Mouse (Mus musculus) CH12.LX (cell line): ENCODE results near the gene Cfap126. TPM values are rescaled to one million over a fixed set of nuclear protein-coding genes. Genes with fewer than 3 reads are reported as not detected.

Experiments used
- DNase-seq: peaks from one replicate; pipeline ENCODE4 v3.0.0-alpha.2; 2013; ENCODE audit errors: extremely low read depth
- H3K27ac ChIP-seq: 2 replicates; pipeline ENCODE4 v1.5.1; 2012; ENCODE audit warnings: low read depth, mild to moderate bottlenecking, control low read depth, moderate library complexity; ENCODE audit not compliant: insufficient read depth
- H3K27me3 ChIP-seq: replicated peaks from 2 replicates; pipeline ENCODE3; 2012; ENCODE audit warnings: inconsistent platforms
- H3K36me3 ChIP-seq, 2 experiments: replicated peaks in 1 of 2; 2 replicates each; pipeline versions ENCODE3 to v1.6.1; 2012; ENCODE audit warnings: inconsistent platforms in 1 of 2, low read length in 1 of 2, mild to moderate bottlenecking in 1 of 2, mixed read lengths in 1 of 2, moderate library complexity in 1 of 2; ENCODE audit not compliant: control insufficient read depth in 1 of 2, insufficient read depth in 1 of 2
- H3K4me1 ChIP-seq, 2 experiments: 2 replicates each; pipeline ENCODE4 v1.6.1; 2012; ENCODE audit warnings: inconsistent platforms in 1 of 2, moderate library complexity in 1 of 2; ENCODE audit not compliant: insufficient read depth in 2 of 2, control insufficient read depth in 1 of 2
- H3K4me2 ChIP-seq: 2 replicates; pipeline ENCODE4 v1.6.1; 2012; ENCODE audit warnings: low read depth, mild to moderate bottlenecking, control low read depth; ENCODE audit not compliant: poor library complexity, insufficient read depth, severe bottlenecking
- H3K4me3 ChIP-seq, 3 experiments: fragments of 150-350 bp in 1 of 3; sonication (generic) in 1 of 3; replicated peaks in 1 of 3; 2 replicates each; pipeline versions ENCODE3 to v1.5.1; 2011 to 2012; ENCODE audit warnings: low read depth in 2 of 3, low read length in 2 of 3, mild to moderate bottlenecking in 2 of 3, moderate library complexity in 2 of 3, control low read depth in 1 of 3, improper control_type of control experiment in 1 of 3, inconsistent platforms in 1 of 3, mixed read lengths in 1 of 3; ENCODE audit not compliant: poor library complexity in 1 of 3
- H3K79me2 ChIP-seq: replicated peaks from 2 replicates; pipeline ENCODE4 v1.6.1; 2012; ENCODE audit warnings: mild to moderate bottlenecking, moderate library complexity; ENCODE audit not compliant: control insufficient read depth, poor library complexity, insufficient read depth, severe bottlenecking; ENCODE audit errors: extremely low read depth
- H3K9ac ChIP-seq: 2 replicates; pipeline ENCODE4 v1.6.1; 2012; ENCODE audit warnings: low read depth, mild to moderate bottlenecking, control low read depth, moderate library complexity; ENCODE audit not compliant: insufficient read depth
- H3K9me3 ChIP-seq: replicated peaks from 2 replicates; pipeline ENCODE3; 2012; ENCODE audit warnings: low read length, inconsistent platforms, mixed read lengths
- BHLHE40 ChIP-seq: IDR thresholded peaks from 2 replicates; pipeline ENCODE4 v1.6.1; 2011; ENCODE audit warnings: mild to moderate bottlenecking, low read depth, low read length, improper control_type of control experiment
- CHD2 ChIP-seq: IDR thresholded peaks from 2 replicates; pipeline ENCODE4 v1.6.1; 2011; ENCODE audit warnings: low read length, improper control_type of control experiment
- CTCF ChIP-seq, 2 experiments: IDR thresholded peaks in 1 of 2; conservative IDR thresholded peaks in 1 of 2; 2 replicates each; pipeline ENCODE4 v1.5.1; 2011 to 2012; ENCODE audit warnings: low read depth in 2 of 2, low read length in 2 of 2, improper control_type of control experiment in 1 of 2, inconsistent platforms in 1 of 2, mild to moderate bottlenecking in 1 of 2, moderate library complexity in 1 of 2
- E2F4 ChIP-seq: IDR thresholded peaks from 2 replicates; pipeline ENCODE4 v1.6.1; 2011; ENCODE audit warnings: low read depth, low read length, improper control_type of control experiment; ENCODE audit not compliant: insufficient replicate concordance
- HCFC1 ChIP-seq: IDR thresholded peaks from 2 replicates; pipeline ENCODE4 v1.6.1; 2012; ENCODE audit warnings: low read depth, mild to moderate bottlenecking, inconsistent platforms, low read length, improper control_type of control experiment
- IRF4 ChIP-seq: IDR thresholded peaks from 2 replicates; pipeline ENCODE4 v1.6.1; 2014; ENCODE audit warnings: low read depth, mild to moderate bottlenecking, inconsistent platforms, low read length, improper control_type of control experiment
- MAFK ChIP-seq: IDR thresholded peaks from 2 replicates; pipeline ENCODE4 v1.6.1; 2011; ENCODE audit warnings: low read length, improper control_type of control experiment; ENCODE audit not compliant: insufficient replicate concordance
- MAZ ChIP-seq: IDR thresholded peaks from 2 replicates; pipeline ENCODE4 v1.6.1; 2012; ENCODE audit warnings: low read depth, mild to moderate bottlenecking, inconsistent platforms, low read length, improper control_type of control experiment, moderate library complexity
- MXI1 ChIP-seq: IDR thresholded peaks from 2 replicates; pipeline ENCODE4 v1.6.1; 2011; ENCODE audit warnings: mild to moderate bottlenecking, low read depth, low read length, improper control_type of control experiment
- NELFE ChIP-seq: IDR thresholded peaks from 2 replicates; pipeline ENCODE4 v1.6.1; 2011; ENCODE audit warnings: low read depth, low read length, improper control_type of control experiment
- PAX5 ChIP-seq: IDR thresholded peaks from 2 replicates; pipeline ENCODE4 v1.6.1; 2012; ENCODE audit warnings: low read length, inconsistent platforms, mixed read lengths
- POLR2AphosphoS2 ChIP-seq: IDR thresholded peaks from 2 replicates; pipeline ENCODE4 v1.6.1; 2011; ENCODE audit warnings: low read depth, low read length, improper control_type of control experiment
- RAD21 ChIP-seq: IDR thresholded peaks from 2 replicates; pipeline ENCODE4 v1.6.1; 2011; ENCODE audit warnings: low read depth, mild to moderate bottlenecking, low read length, improper control_type of control experiment, moderate library complexity
- SIN3A ChIP-seq: IDR thresholded peaks from 2 replicates; pipeline ENCODE4 v1.6.1; 2012; ENCODE audit warnings: low read length, improper control_type of control experiment, inconsistent platforms
- TCF12 ChIP-seq: IDR thresholded peaks from 2 replicates; pipeline ENCODE4 v1.6.1; 2014; ENCODE audit warnings: low read depth, mild to moderate bottlenecking, inconsistent platforms, low read length, improper control_type of control experiment
- USF1 ChIP-seq: IDR thresholded peaks from 2 replicates; pipeline ENCODE4 v1.6.1; 2014; ENCODE audit warnings: low read depth, mild to moderate bottlenecking, inconsistent platforms, low read length, improper control_type of control experiment
- dilution Hi-C: fragments of 300-500 bp; cut with MboI; formaldehyde crosslinking; loops from 2 replicates; pipeline ENCODE4 v1.14.3; 2020; ENCODE audit warnings: low sequenced_read_pairs; ENCODE audit not compliant: extremely low pct_unique_long_range_greater_than_20kb, extremely low pct_ligation_motif_present
- in situ Hi-C: fragments of 300-500 bp; cut with MboI; formaldehyde crosslinking; loops from 3 replicates; pipeline ENCODE4 v1.14.3; 2019; ENCODE audit warnings: low sequenced_read_pairs, low pct_ligation_motif_present, low pct_unique_long_range_greater_than_20kb, mixed read lengths
- polyA plus RNA-seq: library from polyadenylated mRNA; unstranded; fragments of >175 nt; gene quantifications from 2 replicates; pipeline ENCODE4 v1.2.1, GENCODE M21; 2012; ENCODE audit warnings: low read depth; ENCODE audit not compliant: insufficient read length
- total RNA-seq, 2 experiments: library from RNA; depleted of rRNA; stranded (reverse); fragments of 300-350 nt in 1 of 2; fragments of >200 nt in 1 of 2; gene quantifications; 2 replicates each; pipeline ENCODE4 v1.2.3; 2012 to 2014

The Cfap126 gene
- total and polyA plus RNA-seq, 3 experiments = 0.79 to 3.4 (median 2.0) TPM

DNA sequence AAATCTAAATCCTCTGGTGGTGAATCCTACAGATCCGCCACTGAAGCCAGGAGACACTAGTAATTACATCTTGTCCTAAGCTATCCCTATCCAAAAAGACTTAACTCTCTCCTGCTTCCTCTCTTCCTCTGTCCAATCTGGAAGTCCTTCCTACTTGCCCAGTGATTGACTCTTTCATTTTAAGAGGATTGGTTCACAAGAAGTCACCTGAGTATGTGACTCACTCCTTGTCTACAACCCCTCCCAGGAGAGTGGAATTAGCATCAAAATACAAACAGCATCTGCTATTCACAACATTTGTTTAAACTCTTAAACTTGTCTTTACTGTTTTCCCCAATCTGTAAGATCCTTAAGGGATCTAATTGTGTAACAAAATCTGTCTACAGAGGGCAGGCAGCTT is 23.8 kb upstream of the Cfap126 start:
- H3K4me3 ChIP-seq = no peak overlapping the region
- H3K36me3 ChIP-seq = no peaks in the 10 kb centered on the region
- H3K27me3 ChIP-seq = no peaks in the 10 kb centered on the region
- H3K9ac ChIP-seq = no peak overlapping the region
- H3K4me1 ChIP-seq = peaks cover under 1 to 2% of the 10 kb centered on the region in 2 experiments; a peak in 2 of 4 replicates
- peaks cover 3% of the 10 kb centered on the region for H3K9me3 ChIP-seq
- no peak for DNase-seq
- H3K27ac ChIP-seq = no peak overlapping the region
- TF ChIP-seq CHD2 = no peak
- no peak for TF ChIP-seq MAZ
- TF ChIP-seq HCFC1 = no peak
- TF ChIP-seq MAFK = no peak
- in situ Hi-C loops = no loop called here
- no peak overlapping the region for H3K4me2 ChIP-seq
- dilution Hi-C loops = no loop called here
- no peaks in the 10 kb centered on the region for H3K79me2 ChIP-seq

GRCm38 (mm10) chr1:171090761-171091160 is 23.0 kb upstream of the Cfap126 start:
- in situ Hi-C loops = no loop called here
- H3K4me3 ChIP-seq = no peak overlapping the region
- peaks cover under 1% of the 10 kb centered on the region for H3K9me3 ChIP-seq
- no peaks in the 10 kb centered on the region for H3K36me3 ChIP-seq
- H3K79me2 ChIP-seq = no peaks in the 10 kb centered on the region
- H3K27ac ChIP-seq = no peak overlapping the region
- H3K4me1 ChIP-seq = peaks cover 3 to 4% of the 10 kb centered on the region in 2 experiments; a peak in 2 of 4 replicates
- H3K27me3 ChIP-seq = no peaks in the 10 kb centered on the region
- dilution Hi-C loops = no loop called here
- no peak overlapping the region for H3K9ac ChIP-seq
- H3K4me2 ChIP-seq = no peak overlapping the region
- DNase-seq = no peak
- TF ChIP-seq TCF12 = no peak
- no peak for TF ChIP-seq MAZ
- no peak for TF ChIP-seq USF1
- no peak for TF ChIP-seq E2F4
- TF ChIP-seq MXI1 = no peak
- no peak for TF ChIP-seq CTCF (conservative IDR thresholded peaks at IDR 0.05 in 1 of 2, IDR thresholded peaks at IDR 0.05 in 1 of 2; ENCODE audit: low read depth in 2 of 2, low read length in 2 of 2)

GRCm38 (mm10) chr1:171094424-171094823 is 19.3 kb upstream of the Cfap126 start:
- no peak overlapping the region for H3K27ac ChIP-seq
- H3K4me1 ChIP-seq = peaks cover 3 to 4% of the 10 kb centered on the region in 2 experiments; a peak in 2 of 4 replicates
- DNase-seq = no peak
- no peak overlapping the region for H3K4me3 ChIP-seq
- no peak overlapping the region for H3K4me2 ChIP-seq
- TF ChIP-seq RAD21 (no peak), PAX5 (no peak), NELFE (no peak), TCF12 (no peak), POLR2AphosphoS2 (no peak), USF1 (no peak), BHLHE40 (no peak), IRF4 (no peak), SIN3A (no peak)
- H3K79me2 ChIP-seq = no peaks in the 10 kb centered on the region
- dilution Hi-C loops = no loop called here
- in situ Hi-C loops = no loop called here
- H3K27me3 ChIP-seq = no peaks in the 10 kb centered on the region
- no peaks in the 10 kb centered on the region for H3K36me3 ChIP-seq
- H3K9ac ChIP-seq = no peak overlapping the region
- H3K9me3 ChIP-seq = peaks cover 5% of the 10 kb centered on the region
